Mouse (Mus musculus) T-cell, adult 66 days (primary cell): ENCODE data around the gene Uqcrh. TPM values are rescaled to one million over a fixed set of nuclear protein-coding genes. Genes with fewer than 3 reads are reported as not detected.

Experiments
- total RNA-seq, 2 experiments: library from RNA; stranded (reverse); gene quantifications; 3 replicates in 1 of 2; 4 replicates in 1 of 2; pipeline ENCODE4 v1.2.4; 2023

Uqcrh gene
- total RNA-seq: 100 to 1,000 TPM; 373 to 376 TPM

DNA sequence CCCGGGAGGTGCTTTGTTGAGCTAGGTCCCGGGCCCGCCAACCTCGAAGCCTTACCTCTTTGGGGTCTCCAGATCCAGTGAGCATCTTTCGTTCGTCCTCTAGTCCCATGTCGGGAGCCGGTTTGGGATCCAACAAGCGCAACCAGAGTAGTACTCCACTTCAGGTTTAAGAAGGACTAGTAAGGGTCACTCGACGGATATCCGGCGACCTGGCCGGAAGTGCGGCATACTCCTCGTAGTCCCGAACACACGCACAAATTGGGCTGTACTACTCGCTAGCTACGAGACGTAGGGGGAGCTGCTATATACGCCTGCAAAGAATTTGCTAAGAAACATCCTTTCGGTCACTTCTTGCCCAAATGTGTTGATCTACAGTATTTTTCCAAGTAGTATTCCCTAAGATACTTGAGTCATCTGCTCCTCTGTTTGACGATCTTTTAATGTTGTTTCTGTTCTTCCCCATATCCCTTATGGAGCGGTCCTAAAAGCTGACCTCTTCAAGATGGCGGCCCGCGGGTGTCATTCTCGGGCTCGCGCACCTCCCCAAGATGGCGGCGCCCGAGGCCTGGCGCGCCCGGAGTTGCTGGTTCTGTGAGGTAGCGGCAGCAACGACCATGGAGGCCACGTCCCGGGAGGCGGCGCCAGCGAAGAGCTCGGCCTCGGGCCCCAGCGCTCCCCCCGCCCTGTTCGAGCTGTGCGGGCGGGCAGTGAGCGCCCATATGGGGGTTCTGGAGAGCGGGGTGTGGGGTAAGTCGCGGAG is at the start of gene Uqcrh, which contains the start of gene Lrrc41:
TSS of gene Uqcrh (minus strand) at position 211 of the 760 bp plus-strand sequence.
TSS of gene Lrrc41 (plus strand) at position 409 of the 760 bp plus-strand sequence.

GRCm38 (mm10) chr4:116123602-116124519 is 49.0 kb upstream of the Uqcrh start, which contains the start of the genes Rad54l and Pomgnt1:
Rad54l (minus strand) TSS chr4:116123690.
Pomgnt1 (plus strand) TSS chr4:116123840.

GRCm38 (mm10) chr4:116053399-116053961 is 21.4 kb downstream of the Uqcrh start, which contains the start of gene Nsun4:
Nsun4 (minus strand) TSS chr4:116053876.

DNA sequence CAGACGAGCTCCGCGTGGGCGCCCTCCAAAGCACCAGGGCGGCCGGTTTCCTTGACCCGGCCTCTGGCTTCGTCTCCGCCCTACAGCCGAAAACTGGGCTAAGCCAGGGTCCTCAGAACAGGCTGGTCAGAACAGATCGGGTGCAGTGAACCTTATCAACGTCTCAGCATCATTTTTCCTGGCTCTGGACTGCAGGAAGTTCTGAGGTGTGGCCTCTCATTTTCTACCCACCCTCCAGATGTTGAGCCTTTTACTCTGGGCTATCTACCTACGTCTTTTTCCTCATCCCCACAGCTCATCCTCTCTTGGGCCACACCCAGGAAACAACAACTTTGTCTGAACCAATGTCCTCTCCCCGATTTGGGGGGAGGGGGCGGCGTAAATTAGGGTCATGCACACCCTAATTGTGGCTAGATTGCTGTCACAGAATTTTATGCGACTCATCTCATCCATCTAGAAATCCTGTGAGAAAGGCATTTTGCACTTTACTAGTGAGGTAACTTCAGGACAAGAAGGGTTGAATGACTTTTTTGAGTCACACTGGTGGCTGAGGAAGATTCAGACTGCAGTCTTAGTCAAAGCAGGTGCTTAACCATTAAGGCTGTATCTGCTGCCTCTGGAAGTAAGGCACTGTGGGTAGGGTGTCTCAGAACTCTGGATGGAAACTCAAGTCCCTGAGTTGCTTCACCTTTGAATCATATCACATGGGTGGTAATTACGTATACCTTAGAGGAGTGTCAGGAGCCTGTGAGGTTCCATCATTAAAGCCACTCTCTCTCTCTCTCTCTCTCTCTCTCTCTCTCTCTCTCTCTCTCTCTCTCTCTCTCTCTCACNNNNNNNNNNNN is 56.7 kb downstream of the Uqcrh start, which contains the start of gene Faah:
TSS of gene Faah (minus strand) at position 25 of the 845 bp plus-strand sequence.

Other genes with a start within 250 kb of the Uqcrh start
- 10 to 100 TPM; 18.5 to 27.8 TPM for gene Mob3c, start 247.0 kb downstream of the Uqcrh start, total RNA-seq
- gene Mknk1, start 235.9 kb downstream of the Uqcrh start, total RNA-seq: 10 to 100 TPM; 67.6 to 68.0 TPM
- gene Kncn, start 190.7 kb downstream of the Uqcrh start, total RNA-seq: 1 to 10 TPM in 1 of 2 experiments, under 1 TPM in 1; 0.56 to 1.6 TPM
- not detected for gene 6430628N08Rik, start 184.4 kb downstream of the Uqcrh start, total RNA-seq
- not detected for gene Dmbx1, start 135.1 kb downstream of the Uqcrh start, total RNA-seq
- gene Faah, start 57.1 kb downstream of the Uqcrh start, total RNA-seq: 100 to 1,000 TPM; 134 to 137 TPM
- gene Nsun4, start 21.2 kb downstream of the Uqcrh start, total RNA-seq: 10 to 100 TPM; 39.9 to 42.2 TPM
- gene Lrrc41, start 198 bp upstream of the Uqcrh start, total RNA-seq: 10 to 100 TPM; 28.2 to 33.2 TPM
- gene Rad54l, start 48.6 kb upstream of the Uqcrh start, total RNA-seq: 1 to 10 TPM in 1 of 2 experiments, under 1 TPM in 1; 0.53 to 1.3 TPM
- 10 to 100 TPM; 29.3 to 33.7 TPM for gene Pomgnt1, start 48.8 kb upstream of the Uqcrh start, total RNA-seq
- not detected for gene Lurap1, start 76.3 kb upstream of the Uqcrh start, total RNA-seq
- gene Tspan1, start 92.5 kb upstream of the Uqcrh start, total RNA-seq: not detected
- gene 1700042G07Rik, start 98.3 kb upstream of the Uqcrh start, total RNA-seq: not detected
- not detected for gene Gm49337, start 98.3 kb upstream of the Uqcrh start, total RNA-seq
- gene Pik3r3, start 146.5 kb upstream of the Uqcrh start, total RNA-seq: 1 to 10 TPM; 4.8 to 6.2 TPM